Mouse (Mus musculus) neural tube, embryonic 15.5 days (tissue): Measurements from ENCODE around the gene Prkaca. TPM values are rescaled to one million over a fixed set of nuclear protein-coding genes. Genes with fewer than 3 reads are reported as not detected.
A peak's percentile ranks its signal among the peaks of the same experiment; 100 is the strongest.
"Not testable (repeated sequence)": the region's sequence is repeated elsewhere in the genome, so short reads cannot be mapped to it uniquely, and the experiment has no call there.

Experiments
- ATAC-seq: fragments of 200-750 bp; cut with Nextera tagmentation; 2 replicates; pipeline ENCODE4 v1.8.0; 2017; ENCODE audit warnings: mild to moderate bottlenecking, moderate TSS enrichment, moderate library complexity; ENCODE audit not compliant: low FRiP score
- H3K27ac ChIP-seq: fragments of 300-500 bp; sonication (generic); replicated peaks from 2 replicates; pipeline ENCODE4 v1.5.1; 2015; ENCODE audit warnings: mild to moderate bottlenecking, inconsistent platforms
- H3K27me3 ChIP-seq: fragments of 300-500 bp; sonication (generic); replicated peaks from 2 replicates; pipeline ENCODE4 v1.6.1; 2015; ENCODE audit warnings: inconsistent platforms
- H3K36me3 ChIP-seq: fragments of 300-500 bp; sonication (generic); 2 replicates; pipeline ENCODE4 v1.6.1; 2015; ENCODE audit warnings: inconsistent platforms
- H3K4me1 ChIP-seq: fragments of 300-500 bp; sonication (generic); 2 replicates; pipeline ENCODE4 v1.6.1; 2015; ENCODE audit warnings: inconsistent platforms
- H3K4me2 ChIP-seq: fragments of 300-500 bp; sonication (generic); 2 replicates; pipeline ENCODE4 v1.6.1; 2015; ENCODE audit warnings: inconsistent platforms, mild to moderate bottlenecking, moderate library complexity
- H3K4me3 ChIP-seq: fragments of 300-500 bp; sonication (generic); replicated peaks from 2 replicates; pipeline ENCODE4 v1.5.1; 2015; ENCODE audit warnings: mild to moderate bottlenecking, inconsistent platforms
- H3K9ac ChIP-seq: fragments of 300-500 bp; sonication (generic); replicated peaks from 2 replicates; pipeline ENCODE4 v1.6.1; 2015; ENCODE audit warnings: mild to moderate bottlenecking, inconsistent platforms
- H3K9me3 ChIP-seq: fragments of 300-500 bp; sonication (generic); replicated peaks from 2 replicates; pipeline ENCODE4 v1.6.1; 2016; ENCODE audit warnings: inconsistent platforms
- WGBS: fragments of 180-500 bp; shearing (Covaris S2); methylation state at CpG from one replicate; pipeline ENCODE4 v1.1.7; 2015; ENCODE audit warnings: mixed read lengths; 5-methylcytosine and 5-hydroxymethylcytosine counted together
- polyA plus RNA-seq: library from polyadenylated mRNA; unstranded; fragments of >200 nt; fragmentation: Nextera tagmentation; extraction: Ambion mirVana; gene quantifications from 2 replicates; pipeline ENCODE4 v1.2.1, GENCODE M21; 2015

The Prkaca gene
- polyA plus RNA-seq, 1 experiment from 2014 or later, result 256 TPM

GRCm38 (mm10) chr8:83977646-83978045 lies 4.9 kb downstream of the Prkaca start:
- H3K9ac ChIP-seq, result no peak overlapping the region
- H3K4me1 ChIP-seq, result peaks cover 42% of the 10 kb centered on the region

GRCm38 (mm10) chr8:83978200-83978599 lies 5.4 kb downstream of the Prkaca start:
- H3K36me3 ChIP-seq, result peaks cover 30% of the 10 kb centered on the region
- H3K27ac ChIP-seq, result no peak overlapping the region
- H3K27me3 ChIP-seq, result no peaks in the 10 kb centered on the region
- no peak overlapping the region for H3K4me3 ChIP-seq
- no peaks in the 10 kb centered on the region for H3K9me3 ChIP-seq
- 75% methylated on average over 9 of the region's 9 CpGs for WGBS
- no peak overlapping the region for H3K9ac ChIP-seq
- peak overlapping the region; percentile 2; the same call in 1 of the 2 replicates for H3K4me2 ChIP-seq
- peaks cover 42% of the 10 kb centered on the region for H3K4me1 ChIP-seq
- no peak for ATAC-seq

More at GRCm38 (mm10) chr8:83977646-83978045, 4.9 kb downstream of the Prkaca start:
- H3K4me3 ChIP-seq, result no peak overlapping the region
- no peaks in the 10 kb centered on the region for H3K27me3 ChIP-seq
- WGBS, result 69% methylated on average over 6 of the region's 6 CpGs
- no peaks in the 10 kb centered on the region for H3K9me3 ChIP-seq
- ATAC-seq, result no peak
- peak overlapping the region; percentile 2; the same call in 1 of the 2 replicates for H3K4me2 ChIP-seq
- H3K27ac ChIP-seq, result no peak overlapping the region
- peaks cover 25% of the 10 kb centered on the region for H3K36me3 ChIP-seq

- H3K9ac ChIP-seq, result no peak overlapping the region
- H3K4me3 ChIP-seq, result no peak overlapping the region
- peaks cover 47% of the 10 kb centered on the region for H3K36me3 ChIP-seq
- H3K9me3 ChIP-seq, result no peaks in the 10 kb centered on the region
- no peak overlapping the region for H3K4me2 ChIP-seq
- H3K27ac ChIP-seq, result no peak overlapping the region
- no peaks in the 10 kb centered on the region for H3K27me3 ChIP-seq
- H3K4me1 ChIP-seq, result peaks cover 28% of the 10 kb centered on the region
- 63% methylated on average over 1 of the region's 1 CpGs for WGBS
- no peak for ATAC-seq
Observed at GRCm38 (mm10) chr8:83980250-83980649, 7.5 kb downstream of the Prkaca start.

GRCm38 (mm10) chr8:83980845-83981244 lies 8.1 kb downstream of the Prkaca start:
- H3K4me2 ChIP-seq, result no peak overlapping the region
- H3K9ac ChIP-seq, result no peak overlapping the region
- H3K27ac ChIP-seq, result no peak overlapping the region
- 80% methylated on average over 8 of the region's 8 CpGs for WGBS
- peaks cover 51% of the 10 kb centered on the region for H3K36me3 ChIP-seq
- H3K4me3 ChIP-seq, result no peak overlapping the region
- ATAC-seq, result no peak
- peaks cover 28% of the 10 kb centered on the region for H3K4me1 ChIP-seq
- no peaks in the 10 kb centered on the region for H3K27me3 ChIP-seq
- no peaks in the 10 kb centered on the region for H3K9me3 ChIP-seq

GRCm38 (mm10) chr8:83981533-83981932 lies 8.7 kb downstream of the Prkaca start:
- no peak for ATAC-seq
- H3K9ac ChIP-seq, result no peak overlapping the region
- peaks cover 23% of the 10 kb centered on the region for H3K4me1 ChIP-seq
- 94% methylated on average over 7 of the region's 7 CpGs for WGBS
- H3K27me3 ChIP-seq, result no peaks in the 10 kb centered on the region
- peaks cover 58% of the 10 kb centered on the region for H3K36me3 ChIP-seq
- H3K4me2 ChIP-seq, result no peak overlapping the region
- H3K27ac ChIP-seq, result no peak overlapping the region
- no peaks in the 10 kb centered on the region for H3K9me3 ChIP-seq
- no peak overlapping the region for H3K4me3 ChIP-seq

- WGBS, result 93% methylated on average over 4 of the region's 4 CpGs
- Histone ChIP-seq H3K4me3 (no peak overlapping the region), H3K27ac (no peak overlapping the region), H3K27me3 (no peaks in the 10 kb centered on the region), H3K36me3 (peaks cover 68% of the 10 kb centered on the region), H3K9ac (no peak overlapping the region), H3K9me3 (no peaks in the 10 kb centered on the region), H3K4me1 (peaks cover 14% of the 10 kb centered on the region), H3K4me2 (no peak overlapping the region)
- ATAC-seq, result no peak
Observed at GRCm38 (mm10) chr8:83982449-83982848, 9.7 kb downstream of the Prkaca start.

- not testable (repeated sequence) for H3K9ac ChIP-seq, ATAC-seq, H3K27ac ChIP-seq, H3K4me1 ChIP-seq, H3K27me3 ChIP-seq, H3K4me3 ChIP-seq, H3K9me3 ChIP-seq, H3K4me2 ChIP-seq
- H3K36me3 ChIP-seq, result peaks cover 75% of the 10 kb centered on the region
- WGBS, result 93% methylated on average over 2 of the region's 2 CpGs
Observed at GRCm38 (mm10) chr8:83983222-83983621, 10.4 kb downstream of the Prkaca start.

- Histone ChIP-seq H3K27ac (no peak overlapping the region), H3K4me3 (no peak overlapping the region), H3K4me2 (no peak overlapping the region), H3K27me3 (no peaks in the 10 kb centered on the region), H3K9ac (no peak overlapping the region), H3K36me3 (peaks cover 84% of the 10 kb centered on the region), H3K4me1 (no peaks in the 10 kb centered on the region), H3K9me3 (no peaks in the 10 kb centered on the region)
- 92% methylated on average over 7 of the region's 7 CpGs for WGBS
- ATAC-seq, result no peak
Observed at GRCm38 (mm10) chr8:83989243-83989642, 16.4 kb downstream of the Prkaca start.

- no peak for ATAC-seq
- WGBS, result 96% methylated on average over 14 of the region's 14 CpGs
Observed at GRCm38 (mm10) chr8:83990170-83990569, 17.4 kb downstream of the Prkaca start.

GRCm38 (mm10) chr8:83992488-83992887 lies 19.7 kb downstream of the Prkaca start:
- H3K27ac ChIP-seq, result no peak overlapping the region
- ATAC-seq, result no peak
- no peaks in the 10 kb centered on the region for H3K9me3 ChIP-seq
- H3K4me2 ChIP-seq, result no peak overlapping the region
- no peaks in the 10 kb centered on the region for H3K27me3 ChIP-seq
- no peak overlapping the region for H3K9ac ChIP-seq
- H3K4me1 ChIP-seq, result peaks cover 8% of the 10 kb centered on the region
- 82% methylated on average over 2 of the region's 2 CpGs for WGBS
- H3K4me3 ChIP-seq, result no peak overlapping the region
- H3K36me3 ChIP-seq, result peaks cover 63% of the 10 kb centered on the region

More at GRCm38 (mm10) chr8:83990170-83990569, 17.4 kb downstream of the Prkaca start:
- Histone ChIP-seq H3K4me2 (no peak overlapping the region), H3K27me3 (no peaks in the 10 kb centered on the region), H3K36me3 (peaks cover 82% of the 10 kb centered on the region), H3K4me1 (no peaks in the 10 kb centered on the region), H3K9ac (no peak overlapping the region), H3K27ac (no peak overlapping the region), H3K9me3 (no peaks in the 10 kb centered on the region), H3K4me3 (no peak overlapping the region)

- Histone ChIP-seq H3K4me1 (peaks cover 15% of the 10 kb centered on the region), H3K9me3 (no peaks in the 10 kb centered on the region), H3K4me2 (no peak overlapping the region), H3K36me3 (peaks cover 47% of the 10 kb centered on the region), H3K9ac (no peak overlapping the region), H3K27ac (no peak overlapping the region), H3K27me3 (no peaks in the 10 kb centered on the region), H3K4me3 (no peak overlapping the region)
- 85% methylated on average over 3 of the region's 3 CpGs for WGBS
- ATAC-seq, result no peak
Observed at GRCm38 (mm10) chr8:83994030-83994429, 21.2 kb downstream of the Prkaca start.

GRCm38 (mm10) chr8:83995973-83996372 lies 23.2 kb downstream of the Prkaca start:
- Histone ChIP-seq H3K9me3 (no peaks in the 10 kb centered on the region), H3K4me1 (peaks cover 26% of the 10 kb centered on the region), H3K36me3 (peaks cover 33% of the 10 kb centered on the region), H3K27ac (peak overlapping the region; percentile 96), H3K9ac (no peak overlapping the region), H3K4me3 (peak overlapping the region; percentile 74), H3K4me2 (peak overlapping the region; percentile 91), H3K27me3 (peaks cover 7% of the 10 kb centered on the region)
- ATAC-seq, result peak; percentile 17; the same call in 1 of the 2 replicates
- WGBS, result 18% methylated on average over 12 of the region's 12 CpGs
